Mouse (Mus musculus) ES-E14 (cell line): ENCODE data around the gene Cux2.

Experiments used
- HCFC1 ChIP-seq: IDR thresholded peaks from 2 replicates; pipeline ENCODE4 v1.6.1; 2012; ENCODE audit warnings: low read length, inconsistent platforms, borderline replicate concordance; ENCODE audit not compliant: insufficient read depth
- ZNF384 ChIP-seq: IDR thresholded peaks from 2 replicates; pipeline ENCODE4 v1.6.1; 2012; ENCODE audit warnings: low read depth, low read length, inconsistent platforms

- TF ChIP-seq HCFC1 (no peak), ZNF384 (no peak)
Measured at GRCm38 (mm10) chr5:121958551-121958950, 91.4 kb downstream of the Cux2 start.
